Mouse (Mus musculus) CH12.LX (cell line): ENCODE results near the gene Srbd1. TPM values are rescaled to one million over a fixed set of nuclear protein-coding genes. Genes with fewer than 3 reads are reported as not detected.

Source experiments
- DNase-seq: peaks from one replicate; pipeline ENCODE4 v3.0.0-alpha.2; 2013; ENCODE audit errors: extremely low read depth
- H3K27ac ChIP-seq: 2 replicates; pipeline ENCODE4 v1.5.1; 2012; ENCODE audit warnings: low read depth, mild to moderate bottlenecking, control low read depth, moderate library complexity; ENCODE audit not compliant: insufficient read depth
- H3K27me3 ChIP-seq: replicated peaks from 2 replicates; pipeline ENCODE3; 2012; ENCODE audit warnings: inconsistent platforms
- H3K36me3 ChIP-seq, 2 experiments: replicated peaks in 1 of 2; 2 replicates each; pipeline versions ENCODE3 to v1.6.1; 2012; ENCODE audit warnings: inconsistent platforms in 1 of 2, low read length in 1 of 2, mild to moderate bottlenecking in 1 of 2, mixed read lengths in 1 of 2, moderate library complexity in 1 of 2; ENCODE audit not compliant: control insufficient read depth in 1 of 2, insufficient read depth in 1 of 2
- H3K4me1 ChIP-seq, 2 experiments: 2 replicates each; pipeline ENCODE4 v1.6.1; 2012; ENCODE audit warnings: inconsistent platforms in 1 of 2, moderate library complexity in 1 of 2; ENCODE audit not compliant: insufficient read depth in 2 of 2, control insufficient read depth in 1 of 2
- H3K4me2 ChIP-seq: 2 replicates; pipeline ENCODE4 v1.6.1; 2012; ENCODE audit warnings: low read depth, mild to moderate bottlenecking, control low read depth; ENCODE audit not compliant: poor library complexity, insufficient read depth, severe bottlenecking
- H3K4me3 ChIP-seq, 3 experiments: fragments of 150-350 bp in 1 of 3; sonication (generic) in 1 of 3; replicated peaks in 1 of 3; 2 replicates each; pipeline versions ENCODE3 to v1.5.1; 2011 to 2012; ENCODE audit warnings: low read depth in 2 of 3, low read length in 2 of 3, mild to moderate bottlenecking in 2 of 3, moderate library complexity in 2 of 3, control low read depth in 1 of 3, improper control_type of control experiment in 1 of 3, inconsistent platforms in 1 of 3, mixed read lengths in 1 of 3; ENCODE audit not compliant: poor library complexity in 1 of 3
- H3K79me2 ChIP-seq: replicated peaks from 2 replicates; pipeline ENCODE4 v1.6.1; 2012; ENCODE audit warnings: mild to moderate bottlenecking, moderate library complexity; ENCODE audit not compliant: control insufficient read depth, poor library complexity, insufficient read depth, severe bottlenecking; ENCODE audit errors: extremely low read depth
- H3K9ac ChIP-seq: 2 replicates; pipeline ENCODE4 v1.6.1; 2012; ENCODE audit warnings: low read depth, mild to moderate bottlenecking, control low read depth, moderate library complexity; ENCODE audit not compliant: insufficient read depth
- H3K9me3 ChIP-seq: replicated peaks from 2 replicates; pipeline ENCODE3; 2012; ENCODE audit warnings: low read length, inconsistent platforms, mixed read lengths
- CHD1 ChIP-seq: IDR thresholded peaks from 2 replicates; pipeline ENCODE4 v1.6.1; 2012; ENCODE audit warnings: low read depth, low read length, improper control_type of control experiment, inconsistent platforms
- CTCF ChIP-seq, 2 experiments: IDR thresholded peaks in 1 of 2; conservative IDR thresholded peaks in 1 of 2; 2 replicates each; pipeline ENCODE4 v1.5.1; 2011 to 2012; ENCODE audit warnings: low read depth in 2 of 2, low read length in 2 of 2, improper control_type of control experiment in 1 of 2, inconsistent platforms in 1 of 2, mild to moderate bottlenecking in 1 of 2, moderate library complexity in 1 of 2
- ELF1 ChIP-seq: IDR thresholded peaks from 2 replicates; pipeline ENCODE4 v1.6.1; 2014; ENCODE audit warnings: low read depth, mild to moderate bottlenecking, inconsistent platforms, low read length, improper control_type of control experiment
- ETS1 ChIP-seq: conservative IDR thresholded peaks from 2 replicates; pipeline ENCODE4 v1.6.1; 2012; ENCODE audit warnings: low read depth, mild to moderate bottlenecking, inconsistent platforms, low read length, improper control_type of control experiment, moderate library complexity
- GABPA ChIP-seq: IDR thresholded peaks from 2 replicates; pipeline ENCODE4 v1.6.1; 2012; ENCODE audit warnings: low read depth, low read length, improper control_type of control experiment, inconsistent platforms; ENCODE audit not compliant: insufficient replicate concordance
- HCFC1 ChIP-seq: IDR thresholded peaks from 2 replicates; pipeline ENCODE4 v1.6.1; 2012; ENCODE audit warnings: low read depth, mild to moderate bottlenecking, inconsistent platforms, low read length, improper control_type of control experiment
- JUND ChIP-seq: conservative IDR thresholded peaks from 2 replicates; pipeline ENCODE4 v1.6.1; 2011; ENCODE audit warnings: low read depth, low read length, improper control_type of control experiment
- KAT2A ChIP-seq: IDR thresholded peaks from 2 replicates; pipeline ENCODE4 v1.6.1; 2012; ENCODE audit warnings: low read length, improper control_type of control experiment, inconsistent platforms; ENCODE audit not compliant: insufficient replicate concordance
- MAFK ChIP-seq: IDR thresholded peaks from 2 replicates; pipeline ENCODE4 v1.6.1; 2011; ENCODE audit warnings: low read length, improper control_type of control experiment; ENCODE audit not compliant: insufficient replicate concordance
- MAX ChIP-seq: IDR thresholded peaks from 2 replicates; pipeline ENCODE4 v1.6.1; 2011; ENCODE audit warnings: low read length, improper control_type of control experiment
- MAZ ChIP-seq: IDR thresholded peaks from 2 replicates; pipeline ENCODE4 v1.6.1; 2012; ENCODE audit warnings: low read depth, mild to moderate bottlenecking, inconsistent platforms, low read length, improper control_type of control experiment, moderate library complexity
- MEF2A ChIP-seq: IDR thresholded peaks from 2 replicates; pipeline ENCODE4 v1.6.1; 2014; ENCODE audit warnings: low read depth, mild to moderate bottlenecking, inconsistent platforms, low read length, improper control_type of control experiment, borderline replicate concordance
- MXI1 ChIP-seq: IDR thresholded peaks from 2 replicates; pipeline ENCODE4 v1.6.1; 2011; ENCODE audit warnings: mild to moderate bottlenecking, low read depth, low read length, improper control_type of control experiment
- MYC ChIP-seq: IDR thresholded peaks from 2 replicates; pipeline ENCODE4 v1.6.1; 2011; ENCODE audit warnings: low read depth, mild to moderate bottlenecking, improper control_type of control experiment, low read length
- NELFE ChIP-seq: IDR thresholded peaks from 2 replicates; pipeline ENCODE4 v1.6.1; 2011; ENCODE audit warnings: low read depth, low read length, improper control_type of control experiment
- PAX5 ChIP-seq: IDR thresholded peaks from 2 replicates; pipeline ENCODE4 v1.6.1; 2012; ENCODE audit warnings: low read length, inconsistent platforms, mixed read lengths
- POLR2A ChIP-seq: IDR thresholded peaks from 2 replicates; pipeline ENCODE4 v1.6.1; 2011; ENCODE audit warnings: low read depth, mild to moderate bottlenecking, improper control_type of control experiment, low read length
- POLR2AphosphoS2 ChIP-seq: IDR thresholded peaks from 2 replicates; pipeline ENCODE4 v1.6.1; 2011; ENCODE audit warnings: low read depth, low read length, improper control_type of control experiment
- RAD21 ChIP-seq: IDR thresholded peaks from 2 replicates; pipeline ENCODE4 v1.6.1; 2011; ENCODE audit warnings: low read depth, mild to moderate bottlenecking, low read length, improper control_type of control experiment, moderate library complexity
- SIN3A ChIP-seq: IDR thresholded peaks from 2 replicates; pipeline ENCODE4 v1.6.1; 2012; ENCODE audit warnings: low read length, improper control_type of control experiment, inconsistent platforms
- TBP ChIP-seq: conservative IDR thresholded peaks from 2 replicates; pipeline ENCODE4 v1.6.1; 2011; ENCODE audit warnings: low read depth, low read length, improper control_type of control experiment
- TCF12 ChIP-seq: IDR thresholded peaks from 2 replicates; pipeline ENCODE4 v1.6.1; 2014; ENCODE audit warnings: low read depth, mild to moderate bottlenecking, inconsistent platforms, low read length, improper control_type of control experiment
- UBTF ChIP-seq: IDR thresholded peaks from 2 replicates; pipeline ENCODE4 v1.6.1; 2012; ENCODE audit warnings: low read depth, mild to moderate bottlenecking, inconsistent platforms, low read length, improper control_type of control experiment, moderate library complexity
- ZMIZ1 ChIP-seq: IDR thresholded peaks from 2 replicates; pipeline ENCODE4 v1.6.1; 2012; ENCODE audit warnings: low read depth, mild to moderate bottlenecking, inconsistent platforms, low read length, improper control_type of control experiment
- ZNF384 ChIP-seq: IDR thresholded peaks from 2 replicates; pipeline ENCODE4 v1.6.1; 2012; ENCODE audit warnings: low read depth, low read length, improper control_type of control experiment, inconsistent platforms
- dilution Hi-C: fragments of 300-500 bp; cut with MboI; formaldehyde crosslinking; loops from 2 replicates; pipeline ENCODE4 v1.14.3; 2020; ENCODE audit warnings: low sequenced_read_pairs; ENCODE audit not compliant: extremely low pct_unique_long_range_greater_than_20kb, extremely low pct_ligation_motif_present
- in situ Hi-C: fragments of 300-500 bp; cut with MboI; formaldehyde crosslinking; loops from 3 replicates; pipeline ENCODE4 v1.14.3; 2019; ENCODE audit warnings: low sequenced_read_pairs, low pct_ligation_motif_present, low pct_unique_long_range_greater_than_20kb, mixed read lengths
- polyA plus RNA-seq: library from polyadenylated mRNA; unstranded; fragments of >175 nt; gene quantifications from 2 replicates; pipeline ENCODE4 v1.2.1, GENCODE M21; 2012; ENCODE audit warnings: low read depth; ENCODE audit not compliant: insufficient read length
- total RNA-seq, 2 experiments: library from RNA; depleted of rRNA; stranded (reverse); fragments of 300-350 nt in 1 of 2; fragments of >200 nt in 1 of 2; gene quantifications; 2 replicates each; pipeline ENCODE4 v1.2.3; 2012 to 2014

Srbd1 gene
- total RNA-seq (2012; rRNA removed): 21.5 and 24.9 TPM in 2 replicates
- 24.8 and 25.7 TPM in 2 replicates for total RNA-seq (2014; rRNA removed)
- 33.0 and 34.5 TPM in 2 replicates for polyA plus RNA-seq

- peak; percentile 74; the same call in 1 of the 2 replicates for TF ChIP-seq SIN3A
- peak; percentile 59 for TF ChIP-seq NELFE
- TF ChIP-seq HCFC1: peak; percentile 88
- no peak for TF ChIP-seq PAX5
- TF ChIP-seq MAZ: peak; percentile 40; the same call in 1 of the 2 replicates
- peak; percentile 66; the same call in 1 of the 2 replicates for TF ChIP-seq KAT2A
- no peak for TF ChIP-seq JUND
- TF ChIP-seq MEF2A: 0 out of 2 replicates have a peak, but pooled peaks have one; percentile 4
- no peak for TF ChIP-seq POLR2AphosphoS2
- peak; percentile 80 for TF ChIP-seq POLR2A
- TF ChIP-seq TBP: peak; percentile 52
- peak; percentile 86 for TF ChIP-seq ELF1
- Histone ChIP-seq H3K4me2 (peak within 1 kb of the TSS; percentile 98), H3K27ac (peak within 1 kb of the TSS; percentile 16; the same call in 1 of the 2 replicates), H3K36me3 (peaks cover 13 to 23% of the 10 kb centered on the region in 2 experiments), H3K9me3 (no peaks in the 10 kb centered on the region), H3K4me1 (peaks cover 0 to 28% of the 10 kb centered on the region in 2 experiments; a peak in 3 of 4 replicates), H3K4me3 (peak within 1 kb of the TSS; percentile 59 to 88 (median 81)), H3K79me2 (peaks cover 15% of the 10 kb centered on the region), H3K9ac (peak within 1 kb of the TSS; percentile 78), H3K27me3 (no peaks in the 10 kb centered on the region)
- dilution Hi-C loops: no loop called here
- in situ Hi-C loops: no loop called here
- DNase-seq: peak; percentile 96
These were observed at the start of gene Srbd1 for GRCm38 (mm10) chr17:86145079-86145951. Srbd1 (minus strand) TSS chr17:86145175.

GRCm38 (mm10) chr17:86193979-86194378 lies 49.0 kb upstream of the Srbd1 start:
- Histone ChIP-seq H3K4me1 (peaks cover 9 to 13% of the 10 kb centered on the region in 2 experiments; a peak in 3 of 4 replicates), H3K79me2 (peaks cover 25% of the 10 kb centered on the region), H3K4me3 (no peak overlapping the region), H3K9me3 (no peaks in the 10 kb centered on the region), H3K4me2 (no peak overlapping the region), H3K36me3 (peaks cover 14 to 68% of the 10 kb centered on the region in 2 experiments), H3K9ac (no peak overlapping the region), H3K27me3 (no peaks in the 10 kb centered on the region), H3K27ac (no peak overlapping the region)
- in situ Hi-C loops (no loop called here), dilution Hi-C loops (no loop called here)
- DNase-seq: no peak
- TF ChIP-seq MYC (no peak), RAD21 (no peak), CTCF (conservative IDR thresholded peaks at IDR 0.05 in 1 of 2, IDR thresholded peaks at IDR 0.05 in 1 of 2; ENCODE audit: low read depth in 2 of 2, low read length in 2 of 2) (no peak), MAFK (no peak), JUND (no peak), ZNF384 (no peak), HCFC1 (no peak), TBP (no peak), MAX (no peak), MXI1 (no peak), GABPA (no peak), UBTF (no peak), CHD1 (no peak), TCF12 (no peak), ETS1 (no peak), ZMIZ1 (no peak)
